Mouse (Mus musculus) MEL (cell line): ENCODE data around the gene Elfn2.

ENCODE experiments used
- CTCF ChIP-seq, 3 experiments: IDR thresholded peaks in 2 of 3; conservative IDR thresholded peaks in 1 of 3; 2 replicates each; pipeline ENCODE4 v1.5.1; 2011 to 2012; ENCODE audit warnings: low read length in 3 of 3, low read depth in 2 of 3, mild to moderate bottlenecking in 2 of 3, improper control_type of control experiment in 1 of 3, inconsistent platforms in 1 of 3, mixed read lengths in 1 of 3, moderate library complexity in 1 of 3; ENCODE audit not compliant: control insufficient read depth in 1 of 3, insufficient read depth in 1 of 3, poor library complexity in 1 of 3, severe bottlenecking in 1 of 3
- POLR2A ChIP-seq, 2 experiments: IDR thresholded peaks; 2 replicates each; pipeline ENCODE4 v1.6.1; 2011 to 2012; ENCODE audit warnings: low read length in 2 of 2, mild to moderate bottlenecking in 2 of 2, control low read depth in 1 of 2, improper control_type of control experiment in 1 of 2, low read depth in 1 of 2, moderate library complexity in 1 of 2; ENCODE audit not compliant: control insufficient read depth in 1 of 2, insufficient read depth in 1 of 2, poor library complexity in 1 of 2
- ZMIZ1 ChIP-seq: IDR thresholded peaks from 2 replicates; pipeline ENCODE4 v1.6.1; 2012; ENCODE audit warnings: low read depth, mild to moderate bottlenecking, inconsistent platforms, low read length, improper control_type of control experiment, moderate library complexity

DNA sequence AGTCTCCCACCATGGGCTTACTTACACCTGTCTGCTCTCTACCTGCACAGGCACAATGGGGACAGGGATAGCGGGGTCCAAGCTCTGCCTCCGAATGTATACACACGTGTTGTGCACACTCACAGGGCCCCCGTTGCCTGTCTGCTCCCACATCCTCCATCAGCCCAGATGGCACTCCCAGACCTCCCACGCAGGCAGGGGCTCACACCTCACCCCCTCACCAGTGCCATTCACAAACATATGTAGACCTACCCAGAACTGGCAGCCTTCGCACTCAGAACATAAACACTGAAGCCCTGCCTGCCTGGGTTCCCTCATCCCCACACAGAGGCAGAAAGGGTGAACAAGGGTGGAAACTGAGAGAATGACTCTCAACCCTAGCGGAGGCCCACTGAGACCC is 6.6 kb downstream of the Elfn2 start:
- no peak for TF ChIP-seq ZMIZ1
- no peak for TF ChIP-seq CTCF (IDR thresholded peaks at IDR 0.05 in 2 of 3, conservative IDR thresholded peaks at IDR 0.05 in 1 of 3; ENCODE audit: control insufficient read depth in 1 of 3, insufficient read depth in 1 of 3, low read depth in 2 of 3, low read length in 3 of 3, poor library complexity in 1 of 3, severe bottlenecking in 1 of 3)
- no peak for TF ChIP-seq POLR2A (IDR thresholded peaks at IDR 0.05; ENCODE audit: control insufficient read depth in 1 of 2, insufficient read depth in 1 of 2, low read depth in 1 of 2, low read length in 2 of 2, poor library complexity in 1 of 2)
